Mouse (Mus musculus): ENCODE data around the gene Prkra.

GRCm38 (mm10) chr2:76675451-76675850 is 27.6 kb upstream of the Prkra start:
- TF ChIP-seq CTCF (IDR thresholded peaks at IDR 0.05; ENCODE audit: low read depth) (no peak), EP300 (IDR thresholded peaks at IDR 0.05; ENCODE audit: low read depth) (no peak)
